9 mouse cellular contexts compared by ENCODE assay signal in genomic region chr4:9115874-9116273, GRCm38 (mm10).
A peak's percentile ranks its signal among the peaks of the same experiment; 100 is the strongest.
DNase-seq lines count a peak whose midpoint lies in the region; ATAC-seq lines count a peak whose summit lies in the region.
"Had no signal": no experiment of that assay in that cellular context is flagged by ENCODE, and none has a peak within 500 bp of the region (broad histone marks: within the 10 kb centered on the region; RNA-seq: fewer than 3 reads in every experiment).

No protein-coding gene starts in this region.

- ATAC-seq in hindbrain, embryonic 13.5 days (ENCODE audit: low FRiP score): no peak
- ATAC-seq in intestine, embryonic 16.5 days: peak; percentile 82

- H3K4me3 ChIP-seq in hindbrain, embryonic 10.5 days: no peak overlapping the region
- no peak overlapping the region for H3K4me3 ChIP-seq in hindbrain, embryonic 13.5 days
- H3K4me3 ChIP-seq in intestine, embryonic 16.5 days (ENCODE audit: low read length): no peak overlapping the region

- H3K4me2 ChIP-seq in hindbrain, embryonic 13.5 days: no peak overlapping the region
- no peak overlapping the region for H3K4me2 ChIP-seq in intestine, embryonic 16.5 days (ENCODE audit: low read depth, low read length)

- H3K9me3 ChIP-seq in hindbrain, embryonic 10.5 days: no peaks in the 10 kb centered on the region
- no peaks in the 10 kb centered on the region for H3K9me3 ChIP-seq in hindbrain, embryonic 13.5 days
- H3K9me3 ChIP-seq in intestine, embryonic 16.5 days (ENCODE audit: control insufficient read depth, low read length): no peaks in the 10 kb centered on the region

- peaks cover 30% of the 10 kb centered on the region for H3K4me1 ChIP-seq in hindbrain, embryonic 10.5 days (replicated peaks)
- no peaks in the 10 kb centered on the region; the same call in none of the 2 replicates for H3K4me1 ChIP-seq in hindbrain, embryonic 13.5 days (replicated peaks)
- H3K4me1 ChIP-seq in intestine, embryonic 16.5 days (ENCODE audit: control insufficient read depth, insufficient read depth, low read length): peaks cover 5% of the 10 kb centered on the region; the same call in 1 of the 2 replicates

- WGBS in hindbrain, embryonic 10.5 days: 32% methylated on average over 7 of the region's 7 CpGs
- 28% methylated on average over 7 of the region's 7 CpGs for WGBS in hindbrain, embryonic 13.5 days
- 26% methylated on average over 7 of the region's 7 CpGs for WGBS in intestine, embryonic 16.5 days

- H3K9ac ChIP-seq in hindbrain, embryonic 13.5 days: no peak overlapping the region
- H3K9ac ChIP-seq in intestine, embryonic 16.5 days (ENCODE audit: low read depth, low read length): no peak overlapping the region

- no peak overlapping the region; the same call in 1 of the 2 replicates for H3K27ac ChIP-seq in hindbrain, embryonic 10.5 days
- H3K27ac ChIP-seq in hindbrain, embryonic 13.5 days: no peak overlapping the region
- H3K27ac ChIP-seq in intestine, embryonic 16.5 days (ENCODE audit: low read length): no peak overlapping the region

- peak; percentile 16 for DNase-seq in hindbrain, embryonic 10.5 days (ENCODE audit: low spot score)
- DNase-seq in thymus, postnatal 4 days: peak; percentile 37
- no peak for DNase-seq in thymus, postnatal 36 days
- peak; percentile 74 for DNase-seq in splenic B cell, adult 2 months (ENCODE audit: low read depth, low spot score)
- DNase-seq in gastrocnemius, postnatal 10 days: no peak
- DNase-seq in layer of hippocampus, postnatal 14 days (ENCODE audit: low spot score in 2 of 2): no peak
- DNase-seq: kidney, postnatal 10 days had no signal

- H3K27me3 ChIP-seq in hindbrain, embryonic 10.5 days (ENCODE audit: insufficient read depth, poor library complexity, severe bottlenecking): no peaks in the 10 kb centered on the region
- H3K27me3 ChIP-seq in hindbrain, embryonic 13.5 days: no peaks in the 10 kb centered on the region
- no peaks in the 10 kb centered on the region for H3K27me3 ChIP-seq in intestine, embryonic 16.5 days (replicated peaks; ENCODE audit: control insufficient read depth, insufficient read depth, low read length)
- H3K27me3 ChIP-seq in splenic B cell, adult 2 months (ENCODE audit: control insufficient read depth, insufficient read depth, low read length, poor library complexity, severe bottlenecking): no peaks in the 10 kb centered on the region

- H3K36me3 ChIP-seq in hindbrain, embryonic 10.5 days: no peaks in the 10 kb centered on the region
- no peaks in the 10 kb centered on the region for H3K36me3 ChIP-seq in hindbrain, embryonic 13.5 days
- H3K36me3 ChIP-seq in intestine, embryonic 16.5 days (ENCODE audit: control insufficient read depth, insufficient read depth, low read length): no peaks in the 10 kb centered on the region
- no peaks in the 10 kb centered on the region for H3K36me3 ChIP-seq in splenic B cell, adult 2 months (ENCODE audit: control insufficient read depth, insufficient read depth, low read length, poor library complexity, severe bottlenecking)

Comparison
In these comparisons a context has a peak if more than half of its experiments do, and no peak if none do; other contexts are left out.
1. DNase-seq: peak in hindbrain, embryonic 10.5 days (single experiment), thymus, postnatal 4 days (single experiment) and splenic B cell, adult 2 months (single experiment); none in thymus, postnatal 36 days (0 of 2), gastrocnemius, postnatal 10 days (single experiment) and layer of hippocampus, postnatal 14 days (0 of 2).